In the genomic region with DNA sequence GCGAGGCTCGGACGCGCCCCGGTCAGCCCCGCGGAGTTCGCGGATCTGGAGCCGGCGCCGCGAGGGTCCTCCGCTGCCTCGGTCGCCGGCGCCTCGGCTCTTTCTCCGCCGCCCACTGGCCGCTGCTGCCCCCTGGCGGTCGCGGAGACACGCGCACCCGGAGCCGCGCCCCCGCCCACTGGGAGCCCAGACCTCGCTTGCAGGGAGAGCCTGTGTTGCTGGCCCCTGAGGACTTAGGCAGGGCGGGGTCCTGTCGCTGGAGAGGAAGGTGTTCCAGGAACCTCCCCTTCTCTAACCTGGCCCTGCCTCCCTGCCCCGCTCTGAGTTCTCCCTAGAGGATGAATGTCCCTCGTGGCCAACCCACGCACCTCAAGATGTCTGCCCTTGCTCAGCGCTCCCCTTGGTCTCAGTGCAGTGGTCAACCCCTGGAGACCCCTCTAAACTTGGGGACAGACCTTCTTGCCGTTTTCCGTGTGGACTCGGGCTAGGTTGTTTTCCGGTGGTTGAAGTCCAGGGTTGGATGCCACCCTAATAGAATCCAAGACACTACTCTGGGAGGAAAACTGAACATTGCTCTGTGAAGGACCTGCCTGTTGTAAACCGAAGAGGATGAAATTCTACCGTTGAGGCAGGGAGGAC, we compare ENCODE assay signal across 8 mouse cellular contexts. TPM values are rescaled to one million over a fixed set of nuclear protein-coding genes. Genes with fewer than 3 reads are reported as not detected.
A peak's percentile ranks its signal among the peaks of the same experiment; 100 is the strongest.
DNase-seq lines count a peak whose midpoint lies in the region; ATAC-seq and TF ChIP-seq lines count a peak whose summit lies in the region.

No protein-coding gene starts in this region.

- no peak for TF ChIP-seq EP300 in stomach, postnatal 0 days (optimal IDR thresholded peaks at IDR 0.05)

- no peaks in the 10 kb centered on the region for H3K9me3 ChIP-seq in ES-E14 (ENCODE audit: control insufficient read depth, insufficient read depth, low read depth, low read length)
- H3K9me3 ChIP-seq in forebrain, postnatal 0 days (ENCODE audit: low read length) = no peaks in the 10 kb centered on the region
- no peaks in the 10 kb centered on the region for H3K9me3 ChIP-seq in neural tube, embryonic 13.5 days
- H3K9me3 ChIP-seq in stomach, postnatal 0 days (ENCODE audit: control insufficient read depth, low read length) = no peaks in the 10 kb centered on the region

- peak overlapping the region; percentile 66 to 81; a peak in 3 of 4 replicates for H3K4me3 ChIP-seq in ES-E14 (ENCODE audit: insufficient read depth in 1 of 2, low read depth in 1 of 2, low read length in 2 of 2, poor library complexity in 1 of 2, severe bottlenecking in 1 of 2)
- H3K4me3 ChIP-seq in cerebellum, adult 2 months (replicated peaks; ENCODE audit: insufficient read depth, low read depth, low read length) = peak overlapping the region; percentile 65
- H3K4me3 ChIP-seq in forebrain, postnatal 0 days (ENCODE audit: low read depth, low read length) = peak overlapping the region; percentile 93
- peak overlapping the region; percentile 89 for H3K4me3 ChIP-seq in neural tube, embryonic 13.5 days
- H3K4me3 ChIP-seq in stomach, postnatal 0 days (ENCODE audit: low read depth, low read length) = peak overlapping the region; percentile 84

- no peak for TF ChIP-seq POLR2A in cerebellum, adult 2 months (IDR thresholded peaks at IDR 0.05; ENCODE audit: borderline replicate concordance, insufficient read depth, low read length)

- peak overlapping the region; percentile 61 for H3K4me2 ChIP-seq in forebrain, postnatal 0 days (ENCODE audit: low read depth)
- peak overlapping the region; percentile 72 for H3K4me2 ChIP-seq in neural tube, embryonic 13.5 days
- H3K4me2 ChIP-seq in stomach, postnatal 0 days (replicated peaks; ENCODE audit: low read depth) = peak overlapping the region; percentile 72

- TF ChIP-seq CTCF in cerebellum, adult 2 months (IDR thresholded peaks at IDR 0.05; ENCODE audit: borderline replicate concordance, insufficient read depth, low read depth, low read length) = peak; percentile 54
- TF ChIP-seq CTCF in forebrain, postnatal 0 days (IDR thresholded peaks at IDR 0.05; ENCODE audit: low read depth) = peak; percentile 95
- TF ChIP-seq CTCF in stomach, postnatal 0 days (IDR thresholded peaks at IDR 0.05; ENCODE audit: low read depth) = peak; percentile 85

- no peak overlapping the region for H3K27ac ChIP-seq in ES-E14 (ENCODE audit: insufficient read depth, low read depth, low read length, poor library complexity, severe bottlenecking)
- no peak overlapping the region for H3K27ac ChIP-seq in cerebellum, adult 2 months (ENCODE audit: insufficient read depth, low read length)
- H3K27ac ChIP-seq in forebrain, postnatal 0 days (ENCODE audit: low read depth, low read length) = peak overlapping the region; percentile 92
- H3K27ac ChIP-seq in neural tube, embryonic 13.5 days (replicated peaks) = peak overlapping the region; percentile 93
- peak overlapping the region; percentile 86 for H3K27ac ChIP-seq in stomach, postnatal 0 days (replicated peaks)

- intact Hi-C loops in heart, postnatal 25 days (cut with DNase I) = loop anchor here (1.0 to 5.0 kb wide), 3 partner anchors 76 to 277 kb away; no protein-coding TSS in a partner anchor

- H3K27me3 ChIP-seq in cerebellum, adult 2 months (ENCODE audit: control insufficient read depth, insufficient read depth, low read length) = peaks cover 1% of the 10 kb centered on the region; the same call in 1 of the 2 replicates
- no peaks in the 10 kb centered on the region for H3K27me3 ChIP-seq in forebrain, postnatal 0 days (ENCODE audit: insufficient read depth, low read length)
- no peaks in the 10 kb centered on the region for H3K27me3 ChIP-seq in neural tube, embryonic 13.5 days
- no peaks in the 10 kb centered on the region for H3K27me3 ChIP-seq in stomach, postnatal 0 days (ENCODE audit: control insufficient read depth, insufficient read depth, low read length)

- H3K9ac ChIP-seq in ES-E14 (ENCODE audit: insufficient read depth, low read depth, low read length, poor library complexity, severe bottlenecking) = peak overlapping the region; percentile 70
- H3K9ac ChIP-seq in forebrain, postnatal 0 days = peak overlapping the region; percentile 84
- peak overlapping the region; percentile 96 for H3K9ac ChIP-seq in neural tube, embryonic 13.5 days
- peak overlapping the region; percentile 78 for H3K9ac ChIP-seq in stomach, postnatal 0 days (ENCODE audit: low read length)

- peak; percentile 55 for DNase-seq in ES-E14 (ENCODE audit: low read depth, low spot score)
- DNase-seq in cerebellum, adult 2 months = peak; percentile 66 to 80
- peak; percentile 87 for DNase-seq in forebrain, postnatal 0 days
- DNase-seq in heart, postnatal 25 days (ENCODE audit: low spot score) = peak; percentile 58
- DNase-seq in layer of hippocampus, adult 18-20 months (ENCODE audit: low spot score in 2 of 2) = peak; percentile 61 to 80
- peak; percentile 79 to 86 for DNase-seq in lung, adult 18-20 months
- DNase-seq in stomach, postnatal 0 days (ENCODE audit: low spot score) = peak; percentile 94

- WGBS in cerebellum, adult 2 months = 12% methylated on average over 44 of the region's 44 CpGs
- 12% methylated on average over 40 of the region's 44 CpGs for WGBS in forebrain, postnatal 0 days
- 14% methylated on average over 32 of the region's 44 CpGs for WGBS in neural tube, embryonic 13.5 days
- 17% methylated on average over 25 of the region's 44 CpGs for WGBS in stomach, postnatal 0 days

- no peaks in the 10 kb centered on the region for H3K36me3 ChIP-seq in ES-E14 (ENCODE audit: control insufficient read depth, insufficient read depth, low read length, poor library complexity, severe bottlenecking)
- H3K36me3 ChIP-seq in forebrain, postnatal 0 days (ENCODE audit: insufficient read depth) = no peaks in the 10 kb centered on the region
- no peaks in the 10 kb centered on the region for H3K36me3 ChIP-seq in neural tube, embryonic 13.5 days
- H3K36me3 ChIP-seq in stomach, postnatal 0 days (ENCODE audit: control insufficient read depth, insufficient read depth, low read length) = no peaks in the 10 kb centered on the region

- peaks cover 0 to 2% of the 10 kb centered on the region in 2 experiments; a peak in 1 of 4 replicates for H3K4me1 ChIP-seq in ES-E14 (ENCODE audit: control insufficient read depth in 2 of 2, insufficient read depth in 2 of 2, low read length in 2 of 2, poor library complexity in 1 of 2)
- H3K4me1 ChIP-seq in cerebellum, adult 2 months (ENCODE audit: control insufficient read depth, insufficient read depth, low read length) = no peaks in the 10 kb centered on the region
- no peaks in the 10 kb centered on the region for H3K4me1 ChIP-seq in forebrain, postnatal 0 days (ENCODE audit: insufficient read depth)
- H3K4me1 ChIP-seq in neural tube, embryonic 13.5 days (replicated peaks) = peaks cover 31% of the 10 kb centered on the region
- H3K4me1 ChIP-seq in stomach, postnatal 0 days (replicated peaks; ENCODE audit: control insufficient read depth, insufficient read depth) = 0 out of 2 replicates have a peak, but pooled peaks cover 2% of the 10 kb centered on the region

- in situ Hi-C loops in ES-E14 (cut with MboI; ENCODE audit: low sequenced_read_pairs in 2 of 2, unreplicated experiment in 2 of 2) = loop anchor here (5.0 to 25.0 kb wide), 2 partner anchors 286 kb away; no protein-coding TSS in a partner anchor

- peak; percentile 85 for ATAC-seq in forebrain, postnatal 0 days
- ATAC-seq in neural tube, embryonic 13.5 days (ENCODE audit: low read depth) = peak; percentile 73
- ATAC-seq in stomach, postnatal 0 days (ENCODE audit: low FRiP score, low TSS enrichment) = peak; percentile 91

TF ChIP-seq in ES-E14, 5 proteins besides CTCF, POLR2A, EP300 and RAD21:
- TF ChIP-seq ZC3H11A (IDR thresholded peaks at IDR 0.05; ENCODE audit: borderline replicate concordance, low read depth, low read length) = no peak
- TF ChIP-seq CHD2 (IDR thresholded peaks at IDR 0.05; ENCODE audit: low read depth, low read length) = no peak
- TF ChIP-seq HCFC1 (IDR thresholded peaks at IDR 0.05; ENCODE audit: borderline replicate concordance, insufficient read depth, low read length) = no peak
- no peak for TF ChIP-seq ZNF384 (IDR thresholded peaks at IDR 0.05; ENCODE audit: low read depth, low read length)
- TF ChIP-seq MAFK (IDR thresholded peaks at IDR 0.05; ENCODE audit: insufficient read depth, low read depth, low read length) = no peak

RNA-seq across cellular contexts. Expression of gene Srgap1, which starts 0.7 kb away (rescaled TPM):
- 0.94 and 1.6 TPM in 2 replicates for total RNA-seq in ES-E14 (2012; rRNA removed)
- 18.5 and 18.7 TPM in 2 replicates for polyA plus RNA-seq in cerebellum, adult 2 months (2012; rRNA removed)
- total RNA-seq in forebrain, postnatal 0 days (2014; rRNA removed) = 19.4 and 20.2 TPM in 2 replicates
- polyA plus RNA-seq in forebrain, postnatal 0 days (2015; fragmentation: Nextera tagmentation; extraction: Ambion mirVana) = 13.5 and 27.8 TPM in 2 replicates
- total RNA-seq in heart, postnatal 25 days (2021) = 1 to 10 TPM; 2.0 to 2.4 TPM
- total RNA-seq in layer of hippocampus, adult 18-20 months (2021) = 10 to 100 TPM in 1 of 2 experiments, 1 to 10 TPM in 1; 9.5 to 11.1 TPM
- polyA plus RNA-seq in neural tube, embryonic 13.5 days (2015; fragmentation: Nextera tagmentation; extraction: Ambion mirVana) = 38.8 and 39.9 TPM in 2 replicates
- polyA plus RNA-seq in stomach, postnatal 0 days (2015; fragmentation: Nextera tagmentation; extraction: Ambion mirVana) = 4.6 and 5.2 TPM in 2 replicates

RNA-seq across cellular contexts. Expression of gene Rxylt1, which starts 49.3 kb away (rescaled TPM):
- 49.9 TPM in 2 replicates for total RNA-seq in ES-E14 (2012; rRNA removed)
- polyA plus RNA-seq in cerebellum, adult 2 months (2012; rRNA removed) = 21.6 and 24.7 TPM in 2 replicates
- 40.5 and 44.0 TPM in 2 replicates for total RNA-seq in forebrain, postnatal 0 days (2014; rRNA removed)
- 48.4 and 49.3 TPM in 2 replicates for polyA plus RNA-seq in forebrain, postnatal 0 days (2015; fragmentation: Nextera tagmentation; extraction: Ambion mirVana)
- 10 to 100 TPM; 32.9 to 34.1 TPM for total RNA-seq in heart, postnatal 25 days (2021)
- 10 to 100 TPM; 41.7 to 42.8 TPM for total RNA-seq in layer of hippocampus, adult 18-20 months (2021)
- polyA plus RNA-seq in neural tube, embryonic 13.5 days (2015; fragmentation: Nextera tagmentation; extraction: Ambion mirVana) = 43.3 and 47.0 TPM in 2 replicates
- 45.8 and 46.1 TPM in 2 replicates for polyA plus RNA-seq in stomach, postnatal 0 days (2015; fragmentation: Nextera tagmentation; extraction: Ambion mirVana)

Comparison
In these comparisons a context has a peak if more than half of its experiments do, and no peak if none do; other contexts are left out.
1. H3K27ac ChIP-seq: peak in forebrain, postnatal 0 days (single experiment), neural tube, embryonic 13.5 days (single experiment) and stomach, postnatal 0 days (single experiment); none in ES-E14 (single experiment) and cerebellum, adult 2 months (single experiment).
2. Peak in every context shown above with its lines, with median percentiles within 50 percentile points of each other: DNase-seq, H3K4me3 ChIP-seq, H3K9ac ChIP-seq, CTCF ChIP-seq, ATAC-seq and H3K4me2 ChIP-seq.